Mouse (Mus musculus): ENCODE measurements at regions not wholly inside any gene's neighbourhood (a gene's known extent, or its start where the extent isn't known, plus 50 kb on each side); places are given as distances from the start of the nearest gene placed in this dataset.

GRCm38 (mm10) chr2:45316945-45317565 is 199.9 kb upstream of the Zeb2 start:
- TF ChIP-seq SIN3A (IDR thresholded peaks at IDR 0.05; ENCODE audit: low read length) (no peak), MXI1 (IDR thresholded peaks at IDR 0.05; ENCODE audit: low read depth, low read length) (no peak), POLR2A (IDR thresholded peaks at IDR 0.05; ENCODE audit: control insufficient read depth in 1 of 2, insufficient read depth in 1 of 2, low read depth in 1 of 2, low read length in 2 of 2, poor library complexity in 1 of 2) (no peak), CTCF (IDR thresholded peaks at IDR 0.05 in 2 of 3, conservative IDR thresholded peaks at IDR 0.05 in 1 of 3; ENCODE audit: control insufficient read depth in 1 of 3, insufficient read depth in 1 of 3, low read depth in 2 of 3, low read length in 3 of 3, poor library complexity in 1 of 3, severe bottlenecking in 1 of 3) (no peak), RCOR1 (IDR thresholded peaks at IDR 0.05; ENCODE audit: low read depth, low read length) (no peak), EP300 (IDR thresholded peaks at IDR 0.05; ENCODE audit: low read depth in 1 of 2, low read length in 2 of 2) (no peak), USF2 (IDR thresholded peaks at IDR 0.05; ENCODE audit: borderline replicate concordance in 1 of 2, insufficient read depth in 1 of 2, low read depth in 1 of 2, low read length in 2 of 2) (no peak), E2F4 (IDR thresholded peaks at IDR 0.05; ENCODE audit: borderline replicate concordance, low read depth, low read length) (no peak), BHLHE40 (IDR thresholded peaks at IDR 0.05; ENCODE audit: borderline replicate concordance, low read depth, low read length) (no peak), GABPA (IDR thresholded peaks at IDR 0.05; ENCODE audit: low read depth, low read length) (no peak), CHD1 (IDR thresholded peaks at IDR 0.05; ENCODE audit: low read depth, low read length) (no peak), RAD21 (IDR thresholded peaks at IDR 0.05; ENCODE audit: low read depth, low read length) (no peak), TAL1 (IDR thresholded peaks at IDR 0.05; ENCODE audit: low read length) (no peak), KAT2A (conservative IDR thresholded peaks at IDR 0.05; ENCODE audit: low read depth, low read length) (no peak)
